Mouse (Mus musculus) lung, embryonic 14.5 days (tissue): Measurements from ENCODE around the gene Col9a2. TPM values are rescaled to one million over a fixed set of nuclear protein-coding genes. Genes with fewer than 3 reads are reported as not detected.

Experiments used
- ATAC-seq: fragments of 200-750 bp; cut with Nextera tagmentation; 2 replicates; pipeline ENCODE4 v1.8.0; 2017; ENCODE audit warnings: mild to moderate bottlenecking, moderate TSS enrichment, moderate library complexity; ENCODE audit not compliant: insufficient read depth
- DNase-seq: peaks from one replicate; pipeline ENCODE4 v3.0.0-alpha.2; 2015
- H3K27ac ChIP-seq: fragments of 300-500 bp; sonication (generic); 2 replicates; pipeline ENCODE4 v1.5.1; 2014; ENCODE audit warnings: low read depth, mild to moderate bottlenecking, moderate library complexity
- H3K27me3 ChIP-seq: fragments of 300-500 bp; sonication (generic); 2 replicates; pipeline ENCODE4 v1.6.1; 2014; ENCODE audit warnings: low read length, control low read depth; ENCODE audit not compliant: insufficient read depth
- H3K36me3 ChIP-seq: fragments of 300-500 bp; sonication (generic); 2 replicates; pipeline ENCODE4 v1.6.1; 2014; ENCODE audit warnings: control low read depth; ENCODE audit not compliant: insufficient read depth
- H3K4me1 ChIP-seq: fragments of 300-500 bp; sonication (generic); 2 replicates; pipeline ENCODE4 v1.6.1; 2014; ENCODE audit warnings: antibody characterized with exemption, control low read depth; ENCODE audit not compliant: insufficient read depth
- H3K4me2 ChIP-seq: fragments of 300-500 bp; sonication (generic); 2 replicates; pipeline ENCODE4 v1.6.1; 2014; ENCODE audit warnings: mild to moderate bottlenecking
- H3K4me3 ChIP-seq: fragments of 300-500 bp; sonication (generic); 2 replicates; pipeline ENCODE4 v1.5.1; 2014; ENCODE audit warnings: low read depth, low read length
- H3K9ac ChIP-seq: fragments of 300-500 bp; sonication (generic); 2 replicates; pipeline ENCODE4 v1.6.1; 2014
- H3K9me3 ChIP-seq: fragments of 300-500 bp; sonication (generic); 2 replicates; pipeline ENCODE4 v1.6.1; 2016; ENCODE audit warnings: low read depth, low read length, control low read depth
- CTCF ChIP-seq: IDR thresholded peaks from 2 replicates; pipeline ENCODE4 v1.5.1; 2016; ENCODE audit warnings: antibody characterized with exemption, low read depth
- WGBS: fragments of 180-500 bp; shearing (Covaris S2); extraction: QIAGEN DNeasy Blood & Tissue Kit; methylation state at CpG from one replicate; pipeline ENCODE4 v1.1.7; 2014; 5-methylcytosine and 5-hydroxymethylcytosine counted together
- polyA plus RNA-seq: library from polyadenylated mRNA; unstranded; fragments of >200 nt; fragmentation: Nextera tagmentation; extraction: Ambion mirVana; gene quantifications from 2 replicates; pipeline ENCODE4 v1.2.1, GENCODE M21; 2014

The Col9a2 gene
- polyA plus RNA-seq, 1 experiment from 2014 or later = 9.3 TPM

DNA sequence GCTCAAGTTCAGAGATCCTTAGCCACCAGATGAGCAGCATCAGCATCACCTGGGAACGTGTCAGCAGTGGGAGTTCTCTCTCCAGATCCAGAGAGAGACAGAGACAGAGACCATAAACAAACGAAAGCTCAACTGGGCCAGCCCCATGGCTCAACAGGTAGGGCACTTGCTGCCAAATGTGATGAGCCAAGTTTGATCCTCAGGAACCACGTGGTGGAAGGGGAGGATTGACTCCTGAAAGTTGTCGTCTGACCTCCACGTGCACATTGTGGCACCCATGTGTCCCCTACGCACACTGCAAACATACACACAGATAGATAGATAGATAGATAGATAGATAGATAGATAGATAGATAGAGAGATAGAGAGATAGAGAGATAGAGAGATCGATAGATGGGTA is 15.7 kb upstream of the Col9a2 start:
- Histone ChIP-seq H3K9ac (no peak overlapping the region), H3K36me3 (no peaks in the 10 kb centered on the region), H3K27me3 (no peaks in the 10 kb centered on the region), H3K9me3 (no peaks in the 10 kb centered on the region), H3K4me2 (no peak overlapping the region), H3K4me3 (no peak overlapping the region), H3K27ac (no peak overlapping the region), H3K4me1 (no peaks in the 10 kb centered on the region)
- DNase-seq (no peak), ATAC-seq (no peak)
- WGBS = 75% methylated on average over 7 of the region's 7 CpGs
- TF ChIP-seq CTCF = no peak

DNA sequence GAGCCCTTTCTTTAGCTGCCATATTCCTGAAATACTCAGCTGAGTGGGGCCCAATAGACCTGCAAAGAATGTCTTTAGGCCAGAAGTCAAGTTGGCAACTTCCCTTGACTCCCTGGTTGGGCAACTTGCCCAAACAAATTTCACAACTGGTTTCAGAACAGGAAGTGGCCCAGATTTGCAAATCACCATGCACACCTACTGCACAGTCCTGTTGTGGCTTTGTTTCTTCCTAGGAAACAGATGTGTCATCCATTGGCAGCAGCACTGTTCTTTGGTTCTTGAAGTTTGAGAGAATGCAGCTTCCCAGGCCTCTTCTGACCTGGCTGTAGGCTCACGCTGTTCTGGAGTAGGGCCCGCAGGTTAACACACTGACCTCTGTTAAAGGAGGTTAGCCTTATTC is 15.2 kb upstream of the Col9a2 start:
- WGBS = 90% methylated on average over 2 of the region's 2 CpGs
- Histone ChIP-seq H3K4me2 (no peak overlapping the region), H3K36me3 (no peaks in the 10 kb centered on the region), H3K4me3 (no peak overlapping the region), H3K9ac (no peak overlapping the region), H3K9me3 (no peaks in the 10 kb centered on the region), H3K4me1 (no peaks in the 10 kb centered on the region), H3K27ac (no peak overlapping the region), H3K27me3 (no peaks in the 10 kb centered on the region)
- DNase-seq = peak; percentile 64
- no peak for TF ChIP-seq CTCF
- ATAC-seq = no peak

DNA sequence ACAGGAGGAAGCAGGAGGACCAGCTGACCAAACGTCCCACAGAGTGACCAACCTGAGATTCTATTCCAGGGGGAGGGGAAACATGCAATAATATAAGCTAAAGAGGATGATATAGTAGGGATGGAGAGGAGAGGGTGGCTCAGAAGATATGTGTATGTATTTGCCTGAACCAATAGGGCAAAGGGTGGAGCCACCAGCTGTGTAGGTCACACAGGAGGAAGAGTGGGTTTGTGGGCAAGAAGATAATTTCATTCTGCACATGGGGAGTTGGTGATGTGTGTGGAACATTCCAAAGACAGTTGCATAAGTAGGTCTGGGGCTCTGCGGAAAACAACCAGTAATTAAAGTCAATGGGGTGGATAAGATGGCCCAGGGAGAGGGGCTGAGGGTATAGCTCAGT is 13.5 kb upstream of the Col9a2 start:
- DNase-seq (no peak), ATAC-seq (no peak)
- WGBS = 57% methylated on average over 2 of the region's 2 CpGs
- H3K27me3 ChIP-seq = no peaks in the 10 kb centered on the region
- H3K27ac ChIP-seq = no peak overlapping the region
- no peaks in the 10 kb centered on the region for H3K4me1 ChIP-seq
- no peaks in the 10 kb centered on the region for H3K9me3 ChIP-seq
- no peak overlapping the region for H3K9ac ChIP-seq
- H3K4me2 ChIP-seq = no peak overlapping the region
- no peak overlapping the region for H3K4me3 ChIP-seq
- no peak for TF ChIP-seq CTCF
- no peaks in the 10 kb centered on the region for H3K36me3 ChIP-seq

DNA sequence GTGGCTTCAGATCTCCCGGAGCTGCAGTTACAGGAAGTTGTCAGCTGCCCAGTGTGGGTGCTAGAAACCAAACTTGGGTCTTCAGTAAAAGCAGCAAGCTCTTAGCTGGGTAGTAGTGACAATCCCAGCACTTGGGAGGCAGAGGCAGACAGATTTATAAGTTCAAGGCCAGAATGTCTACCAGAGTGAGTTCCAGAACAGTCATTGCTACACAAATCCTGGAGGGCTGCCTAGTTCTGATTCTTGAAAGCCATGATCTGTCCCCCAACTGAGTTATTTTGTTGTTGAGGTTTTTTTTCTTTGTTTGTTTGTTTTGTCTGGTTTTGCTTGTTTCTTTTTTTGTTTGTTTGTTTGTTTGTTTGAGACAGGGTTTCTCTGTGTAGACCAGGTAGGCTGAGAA is 11.0 kb upstream of the Col9a2 start:
- ATAC-seq (no peak), DNase-seq (no peak)
- WGBS = 52% methylated on average over 1 of the region's 1 CpGs
- H3K27me3 ChIP-seq = no peaks in the 10 kb centered on the region
- H3K4me2 ChIP-seq = no peak overlapping the region
- no peak overlapping the region for H3K27ac ChIP-seq
- H3K9me3 ChIP-seq = no peaks in the 10 kb centered on the region
- H3K4me3 ChIP-seq = no peak overlapping the region
- H3K36me3 ChIP-seq = no peaks in the 10 kb centered on the region
- no peak overlapping the region for H3K9ac ChIP-seq
- H3K4me1 ChIP-seq = no peaks in the 10 kb centered on the region
- TF ChIP-seq CTCF = no peak

DNA sequence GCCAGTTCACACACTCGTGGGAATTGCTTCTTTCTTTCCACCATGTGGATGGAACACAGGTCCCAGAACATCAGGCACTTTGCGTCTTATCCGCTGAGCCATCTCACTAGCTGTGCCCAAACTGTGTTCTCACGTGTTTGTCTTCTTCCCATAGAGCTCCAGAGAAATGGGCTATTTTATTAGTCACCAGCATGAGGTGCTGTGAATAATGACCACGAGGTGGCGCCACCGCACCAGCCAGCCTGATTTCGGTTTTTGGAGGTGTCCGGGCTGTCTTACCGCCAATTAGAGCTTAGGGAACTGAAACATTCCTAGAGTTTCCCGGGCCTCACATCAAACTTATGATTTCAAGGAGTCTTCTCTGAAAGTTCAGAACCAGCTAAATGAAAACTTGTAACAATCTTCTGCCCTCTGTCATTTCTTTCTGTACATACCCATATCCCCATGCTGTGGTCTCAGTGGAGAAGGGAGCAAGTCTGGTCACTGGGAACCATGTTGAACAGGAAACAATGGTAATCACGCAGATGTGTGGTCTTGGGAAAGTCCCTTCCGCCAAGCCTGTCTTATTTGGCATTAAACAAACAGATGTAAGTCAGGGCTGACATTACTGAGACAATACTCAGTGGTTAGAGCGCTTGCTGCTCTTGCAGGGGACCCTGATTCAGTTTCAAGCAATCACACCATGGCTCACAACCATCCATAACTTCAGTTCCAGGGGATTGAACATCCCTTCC is 10.4 kb upstream of the Col9a2 start:
- Histone ChIP-seq H3K9ac (no peak overlapping the region), H3K4me1 (no peaks in the 10 kb centered on the region), H3K27me3 (no peaks in the 10 kb centered on the region), H3K4me2 (no peak overlapping the region), H3K4me3 (no peak overlapping the region), H3K36me3 (no peaks in the 10 kb centered on the region), H3K9me3 (no peaks in the 10 kb centered on the region), H3K27ac (no peak overlapping the region)
- ATAC-seq = 0 out of 2 replicates have a peak, but pooled peaks have one; percentile 45
- 30% methylated on average over 14 of the region's 14 CpGs for WGBS
- peak; percentile 81 for TF ChIP-seq CTCF
- peak; percentile 82 for DNase-seq

DNA sequence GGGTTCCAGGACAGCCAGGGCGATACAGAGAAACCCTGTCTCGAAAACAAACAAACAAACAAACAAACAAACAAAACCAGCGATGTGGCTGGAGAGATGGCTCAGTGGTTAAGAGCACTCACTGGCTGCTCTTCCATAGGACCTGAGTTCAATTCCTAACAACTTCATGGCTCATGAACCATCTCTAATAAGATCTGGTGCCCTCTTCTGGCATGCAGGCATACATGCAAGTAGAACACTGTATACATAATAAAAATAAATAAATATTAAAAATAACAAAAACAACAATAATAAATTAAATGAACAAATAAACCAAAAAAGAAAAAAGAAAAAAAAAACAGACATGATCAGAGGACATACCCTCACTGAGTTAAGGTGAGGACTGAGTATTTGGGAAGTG is 9.6 kb upstream of the Col9a2 start:
- 66% methylated on average over 3 of the region's 3 CpGs for WGBS
- no peak overlapping the region for H3K9ac ChIP-seq
- no peak overlapping the region for H3K27ac ChIP-seq

DNA sequence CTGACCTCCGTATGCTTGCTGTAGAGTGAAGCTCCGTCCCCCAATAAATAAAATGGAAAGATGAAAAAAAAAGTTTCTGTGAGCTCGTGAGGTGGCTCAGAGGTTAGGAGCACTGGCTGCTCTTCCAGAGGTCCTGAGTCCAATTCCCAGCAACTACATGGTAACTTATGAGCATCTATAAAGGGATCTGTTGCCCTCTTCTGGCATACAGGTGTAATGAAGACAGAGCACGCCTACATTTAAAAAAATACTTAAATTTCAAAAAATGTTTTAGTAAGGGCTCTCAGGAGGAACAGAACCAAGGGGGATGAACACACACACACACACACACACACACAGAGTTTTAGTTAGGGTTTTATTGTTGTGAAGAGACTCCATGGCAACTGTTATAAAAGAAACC is 7.7 kb upstream of the Col9a2 start:
- WGBS = 48% methylated on average over 4 of the region's 4 CpGs

More for the DNA sequence above, 9.6 kb upstream of the Col9a2 start:
- H3K4me1 ChIP-seq = no peaks in the 10 kb centered on the region
- DNase-seq (no peak), ATAC-seq (no peak)
- no peaks in the 10 kb centered on the region for H3K9me3 ChIP-seq
- H3K4me3 ChIP-seq = no peak overlapping the region
- no peaks in the 10 kb centered on the region for H3K36me3 ChIP-seq
- H3K27me3 ChIP-seq = no peaks in the 10 kb centered on the region
- H3K4me2 ChIP-seq = no peak overlapping the region
- TF ChIP-seq CTCF = no peak; the same call in 1 of the 2 replicates

DNA sequence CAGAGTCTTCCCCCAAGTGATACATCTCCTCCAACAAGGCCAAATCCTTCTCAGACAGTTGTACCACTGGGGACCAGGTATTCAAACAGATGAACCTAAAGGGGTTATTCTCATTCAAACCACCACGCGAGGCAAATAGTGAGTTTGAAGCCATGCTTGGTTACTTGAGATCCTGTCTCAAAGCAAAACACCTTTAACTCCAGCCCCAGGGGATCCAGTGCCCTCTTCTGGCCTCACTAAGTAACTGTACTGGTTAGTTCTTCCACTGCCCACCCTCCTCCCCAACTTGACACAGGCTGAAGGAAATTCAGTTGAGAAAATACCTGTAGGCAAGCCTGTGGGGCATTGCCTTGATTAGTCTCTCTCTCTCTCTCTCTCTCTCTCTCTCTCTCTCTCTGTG is 6.2 kb upstream of the Col9a2 start:
- Histone ChIP-seq H3K4me2 (no peak overlapping the region), H3K27me3 (no peaks in the 10 kb centered on the region), H3K27ac (no peak overlapping the region), H3K9ac (no peak overlapping the region), H3K36me3 (no peaks in the 10 kb centered on the region), H3K4me3 (no peak overlapping the region), H3K4me1 (no peaks in the 10 kb centered on the region), H3K9me3 (no peaks in the 10 kb centered on the region)
- ATAC-seq = no peak
- peak; percentile 40; the same call in 1 of the 2 replicates for TF ChIP-seq CTCF
- WGBS = 72% methylated on average over 2 of the region's 2 CpGs
- no peak for DNase-seq

More for the DNA sequence above, 7.7 kb upstream of the Col9a2 start:
- Histone ChIP-seq H3K9me3 (no peaks in the 10 kb centered on the region), H3K4me2 (no peak overlapping the region), H3K4me3 (no peak overlapping the region), H3K4me1 (no peaks in the 10 kb centered on the region), H3K36me3 (no peaks in the 10 kb centered on the region), H3K27me3 (no peaks in the 10 kb centered on the region), H3K9ac (no peak overlapping the region), H3K27ac (no peak overlapping the region)
- DNase-seq (no peak), ATAC-seq (no peak)
- peak; percentile 36 for TF ChIP-seq CTCF
